Mouse (Mus musculus) frontal cortex, postnatal 36 days (tissue): ENCODE data around the gene Ddx59.

Experiments
- DNase-seq, 2 experiments: peaks; one replicate each; pipeline ENCODE4 v3.0.0; 2022; ENCODE audit warnings: low spot score in 2 of 2

The Ddx59 gene

DNA sequence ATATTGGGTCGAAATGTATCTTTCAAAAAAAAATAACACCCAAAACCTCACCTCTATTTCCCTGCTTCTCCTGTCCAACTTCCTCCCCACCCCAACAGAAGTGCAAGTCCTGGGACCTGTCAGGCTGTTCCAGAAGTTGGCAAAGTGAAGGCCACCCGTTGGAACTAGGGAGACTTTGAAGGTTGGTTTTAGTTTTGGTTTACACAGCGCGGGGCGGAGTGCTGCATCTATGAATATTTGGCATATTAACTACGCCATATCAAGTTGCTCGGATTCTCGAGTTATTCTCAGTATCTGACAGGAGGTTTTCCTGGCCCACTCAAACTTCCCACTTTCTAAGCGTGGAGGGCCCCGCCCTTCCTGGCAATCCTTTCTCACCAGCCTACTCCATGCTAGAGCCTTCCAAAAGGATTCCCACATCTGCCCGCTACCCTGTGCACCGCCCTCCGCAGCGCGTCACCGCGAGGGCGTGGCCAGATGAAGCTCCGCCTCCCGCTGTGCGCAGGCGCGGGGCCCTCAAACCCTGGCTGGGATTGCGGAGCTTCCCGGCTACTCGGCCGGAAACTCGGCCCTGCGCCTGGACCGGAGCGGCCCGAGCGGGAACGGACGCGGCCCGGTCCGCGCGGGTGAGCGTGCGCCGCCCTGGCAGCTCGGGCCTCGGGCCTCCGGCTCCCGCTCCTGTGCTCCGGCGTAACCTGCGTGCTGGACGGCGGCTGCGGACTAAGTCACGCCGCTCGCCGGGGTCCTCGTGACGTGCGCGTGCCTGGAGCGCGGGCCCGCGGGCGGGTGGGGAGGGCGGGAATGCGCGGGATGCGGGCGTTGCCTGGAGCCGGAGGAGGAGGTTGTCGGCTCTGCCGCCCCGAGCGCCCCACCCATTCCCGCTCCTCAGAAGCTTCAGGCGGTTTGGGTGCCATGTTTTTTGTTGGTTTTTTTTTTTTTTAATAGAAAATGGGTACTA is at the start of gene Ddx59:
Gene Ddx59, plus strand, starts transcription at position 474 of the 958 bp plus-strand sequence.
- DNase-seq: peak; percentile 98

DNA sequence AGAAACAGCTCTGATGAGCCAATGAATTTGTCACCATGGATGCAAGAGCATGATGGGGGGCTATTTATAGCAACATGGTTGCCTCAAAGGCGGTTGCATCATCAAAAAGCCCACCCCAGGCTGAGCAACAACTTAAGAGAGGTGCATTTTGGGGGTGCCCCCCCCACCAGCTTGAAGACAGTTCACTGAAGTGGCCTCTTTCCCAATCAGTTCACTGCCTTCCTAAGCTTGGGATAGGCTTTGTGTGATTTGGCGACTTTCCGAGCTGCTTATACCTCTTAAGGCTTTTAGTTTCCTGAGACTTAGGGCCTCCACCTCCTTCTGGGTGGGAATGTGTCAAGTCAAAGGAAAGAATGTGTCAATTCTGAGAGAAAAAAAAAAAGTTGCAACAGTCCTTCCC is 49.1 kb upstream of the Ddx59 start:
- no peak for DNase-seq

GRCm38 (mm10) chr1:136379261-136379660 is 35.8 kb upstream of the Ddx59 start:
- DNase-seq: no peak

DNA sequence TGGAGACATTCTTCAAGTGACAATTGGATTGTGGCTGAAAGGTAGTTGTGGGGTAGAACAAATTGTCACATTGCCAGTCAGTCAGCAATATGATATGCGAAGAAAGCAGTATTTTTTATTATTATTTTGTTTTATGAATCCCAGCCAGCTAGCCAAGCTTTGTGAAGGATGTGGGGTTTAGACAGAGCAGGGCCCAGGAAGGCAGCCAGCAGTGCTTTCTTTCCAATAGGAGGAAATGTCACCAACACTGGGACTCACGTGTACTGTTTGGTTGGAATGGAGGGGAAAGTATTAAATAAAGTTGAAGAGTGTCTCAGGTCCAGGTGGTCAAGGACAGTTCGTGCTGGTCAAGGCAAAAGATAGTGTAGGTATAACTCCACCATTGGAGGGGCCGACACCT is 34.9 kb upstream of the Ddx59 start:
- DNase-seq: no peak

DNA sequence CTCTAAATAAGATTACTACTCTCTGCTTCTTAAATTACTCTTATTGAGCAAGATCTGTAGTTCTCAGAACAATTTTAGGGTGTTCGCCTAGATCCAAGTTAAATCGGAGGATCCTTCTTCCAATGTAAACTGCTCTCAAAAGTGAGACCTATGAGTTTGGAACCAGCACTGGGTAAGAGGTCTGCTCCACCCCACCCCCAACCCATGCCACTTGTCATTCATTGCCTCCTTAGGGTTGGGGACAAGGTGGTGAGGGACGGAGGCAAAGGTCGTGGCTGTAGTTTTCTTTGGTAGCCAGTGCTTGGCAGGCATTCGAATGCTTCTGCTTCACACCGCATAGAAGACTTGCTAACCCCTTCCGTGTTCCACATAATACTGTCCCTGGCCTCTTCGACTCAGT is 34.5 kb upstream of the Ddx59 start:
- DNase-seq: no peak

GRCm38 (mm10) chr1:136381169-136381568 is 33.9 kb upstream of the Ddx59 start:
- no peak for DNase-seq

- DNase-seq: no peak
Measured at GRCm38 (mm10) chr1:136381583-136381982, 33.5 kb upstream of the Ddx59 start.

GRCm38 (mm10) chr1:136386914-136387313 is 28.2 kb upstream of the Ddx59 start:
- no peak for DNase-seq

DNA sequence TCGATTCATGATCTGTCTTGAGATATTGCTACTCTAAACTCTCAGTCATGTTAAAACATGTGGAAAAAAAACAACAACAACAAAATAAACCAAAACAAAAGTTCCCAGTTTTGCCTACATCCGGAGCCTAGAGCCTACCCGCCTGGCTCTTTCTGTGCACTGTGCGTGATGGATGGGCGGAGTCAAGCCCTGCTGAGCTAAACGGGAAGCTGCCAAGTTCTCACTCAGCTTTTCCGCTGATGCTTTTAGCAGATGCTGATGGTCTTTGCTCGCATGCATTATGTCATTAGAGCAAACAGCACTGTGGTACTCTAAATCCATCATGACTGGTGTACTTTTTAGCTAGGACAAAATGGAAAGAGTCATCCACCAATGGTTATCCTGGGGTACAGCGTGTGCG is 20.6 kb upstream of the Ddx59 start:
- no peak for DNase-seq

- DNase-seq: no peak
Measured at GRCm38 (mm10) chr1:136395073-136395472, 20.0 kb upstream of the Ddx59 start.

DNA sequence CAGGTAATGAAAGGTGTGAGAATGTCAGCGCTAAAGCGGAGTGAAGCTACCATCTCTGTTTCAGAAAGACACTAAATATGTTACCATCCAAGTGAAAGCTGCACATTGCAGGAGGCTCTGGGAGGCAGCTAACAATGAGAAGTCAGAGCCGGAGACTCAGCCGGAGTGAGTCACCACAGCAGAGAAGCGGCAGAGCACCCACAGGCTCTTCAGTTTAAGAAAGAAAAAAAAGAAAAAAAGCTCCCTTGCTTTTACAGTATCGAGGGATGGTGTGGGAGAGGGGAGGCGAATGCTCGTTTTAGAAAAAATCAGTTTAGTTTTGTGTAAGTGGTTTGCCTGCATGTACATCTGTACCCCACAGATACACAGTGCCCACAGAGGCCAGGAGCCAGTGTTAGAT is 13.8 kb upstream of the Ddx59 start:
- peak; percentile 60 to 73 for DNase-seq

- no peak for DNase-seq
Measured at GRCm38 (mm10) chr1:136409631-136410030, 5.4 kb upstream of the Ddx59 start.

DNA sequence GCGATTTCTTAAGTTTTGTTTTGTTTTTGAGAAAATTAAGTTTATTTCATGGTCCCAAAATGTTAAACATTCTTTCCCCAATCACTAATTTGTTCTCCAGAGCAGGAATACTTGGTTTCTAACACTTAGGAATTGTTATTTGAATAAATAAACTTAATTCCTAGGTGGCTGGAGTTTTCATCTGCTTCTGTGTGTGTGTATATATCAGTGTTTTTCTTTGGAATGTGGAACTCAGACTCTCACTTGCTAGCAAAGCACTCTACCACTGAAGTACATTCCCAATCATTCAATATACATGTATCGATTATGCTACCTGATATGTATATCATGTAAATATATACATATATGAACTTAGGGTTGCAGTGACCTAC is 670 bp downstream of the Ddx59 start:
- no peak for DNase-seq

DNA sequence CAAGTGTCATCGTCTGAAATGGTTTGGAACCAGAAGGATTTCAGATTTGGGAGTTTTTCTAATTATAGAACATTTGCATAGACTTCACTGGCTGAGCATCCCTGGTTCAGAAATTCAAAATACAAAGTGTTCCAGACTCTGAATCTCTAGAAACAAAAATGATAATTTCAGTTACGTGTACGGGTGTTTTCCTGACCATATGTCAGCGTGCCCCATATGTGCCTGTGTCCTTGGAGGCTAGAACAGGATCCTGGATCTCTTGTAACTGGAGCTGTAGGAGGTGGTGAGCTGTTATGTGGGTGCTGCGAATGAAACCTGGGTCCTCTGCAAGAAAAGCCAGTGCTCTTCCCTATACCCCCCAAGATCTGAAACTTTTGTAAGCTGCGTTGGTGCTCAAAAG is 3.3 kb downstream of the Ddx59 start:
- DNase-seq: peak; percentile 54 to 71

- no peak for DNase-seq
Measured at GRCm38 (mm10) chr1:136427166-136427969, 12.3 kb downstream of the Ddx59 start.

GRCm38 (mm10) chr1:136428981-136429380 is 13.9 kb downstream of the Ddx59 start:
- DNase-seq: no peak

DNA sequence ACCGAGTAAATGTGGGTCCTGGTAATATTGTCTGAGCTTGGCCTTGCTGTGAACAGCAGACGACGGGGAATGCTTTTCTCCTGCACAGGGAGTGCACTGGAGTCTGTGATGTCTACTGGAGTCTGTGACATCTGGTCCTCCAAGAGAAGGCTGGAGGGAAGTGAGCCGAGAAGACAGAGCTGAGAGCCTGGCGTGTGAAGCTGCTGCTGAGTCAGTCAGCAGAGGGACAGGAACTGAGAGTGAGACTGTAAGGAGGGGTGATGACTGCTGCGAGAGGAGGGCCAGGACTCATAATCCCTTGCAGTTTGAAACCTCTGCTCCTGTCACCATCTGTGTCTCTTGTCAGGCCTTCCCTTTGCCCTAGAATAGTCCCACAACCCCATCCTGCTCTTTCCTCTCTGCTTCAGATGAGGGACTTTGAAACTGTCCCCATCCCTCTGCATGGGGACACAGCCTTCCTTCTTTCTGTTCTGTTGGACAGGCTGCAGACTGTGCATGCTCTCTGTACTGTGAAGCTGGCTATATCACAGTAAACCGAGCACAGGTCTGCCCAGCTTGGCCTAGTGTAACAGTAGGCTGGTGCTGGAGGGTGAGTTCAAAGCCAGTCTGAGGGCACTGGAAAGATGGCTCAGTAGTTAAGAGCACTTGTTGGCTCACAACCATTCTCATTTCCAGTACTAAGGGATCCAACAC is 15.2 kb downstream of the Ddx59 start:
- no peak for DNase-seq

GRCm38 (mm10) chr1:136440741-136441140 is 25.7 kb downstream of the Ddx59 start:
- DNase-seq: no peak

- DNase-seq: no peak
Measured at GRCm38 (mm10) chr1:136442809-136443208, 27.7 kb downstream of the Ddx59 start.

- no peak for DNase-seq
Measured at GRCm38 (mm10) chr1:136444555-136445255, 29.6 kb downstream of the Ddx59 start.

DNA sequence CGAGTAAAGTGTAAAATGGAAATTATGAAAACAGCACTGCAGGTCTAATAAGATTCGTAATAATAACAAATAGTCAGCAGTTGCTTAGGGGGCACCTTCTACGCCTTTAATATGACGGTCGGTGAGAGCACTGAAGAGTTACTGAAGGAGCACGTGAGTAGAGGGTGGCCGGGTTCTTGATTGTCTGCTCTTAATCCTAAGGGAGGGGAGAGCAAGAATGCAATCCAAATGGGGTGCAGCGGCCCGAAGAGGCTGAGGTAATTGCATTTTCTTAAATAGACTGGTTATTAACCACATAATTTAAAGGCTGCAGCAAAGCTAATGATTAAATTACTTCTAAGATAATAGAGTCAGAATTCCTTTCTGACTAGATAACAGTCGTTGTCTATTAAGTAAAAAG is 31.9 kb downstream of the Ddx59 start:
- DNase-seq: no peak

DNA sequence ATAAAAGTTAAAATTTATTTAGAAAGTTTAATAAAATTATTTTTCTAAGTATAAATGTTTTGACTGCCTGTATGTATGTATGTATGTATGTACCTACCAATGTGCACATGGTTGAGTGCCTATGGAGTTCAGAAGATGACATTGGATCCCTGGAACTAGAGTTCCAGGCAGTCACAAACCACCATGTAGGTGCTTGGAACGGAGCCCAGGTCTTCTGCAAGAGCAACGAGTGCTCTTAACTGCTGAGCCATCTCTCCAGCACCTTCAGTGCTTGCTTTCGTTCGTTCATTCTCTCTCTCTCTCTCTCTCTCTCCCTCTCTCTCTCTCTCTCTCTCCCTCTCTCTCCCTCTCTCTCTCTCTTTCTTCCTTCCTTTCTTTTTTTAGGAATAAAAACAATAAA is 32.3 kb downstream of the Ddx59 start:
- no peak for DNase-seq
